Mouse (Mus musculus): ENCODE measurements around the gene Kbtbd6.

The Kbtbd6 gene

GRCm38 (mm10) chr14:79481339-79482151 is 29.9 kb downstream of the Kbtbd6 start, which contains the start of gene Wbp4:
Gene Wbp4, minus strand, starts transcription at chr14:79481520.
- peak; percentile 98 for DNase-seq (ENCODE audit: extremely low spot score, low spot score)

- no peak for DNase-seq (ENCODE audit: extremely low spot score, low spot score)
Observed at GRCm38 (mm10) chr14:79482251-79482661, 30.6 kb downstream of the Kbtbd6 start.

- peak; percentile 20 for DNase-seq (ENCODE audit: extremely low spot score, low spot score)
Observed at GRCm38 (mm10) chr14:79482747-79483355, 31.2 kb downstream of the Kbtbd6 start.

- DNase-seq (ENCODE audit: extremely low spot score, low spot score), result no peak
Observed at GRCm38 (mm10) chr14:79483611-79484120, 32.0 kb downstream of the Kbtbd6 start.

- no peak for DNase-seq (ENCODE audit: extremely low spot score, low spot score)
Observed at GRCm38 (mm10) chr14:79486617-79486992, 35.0 kb downstream of the Kbtbd6 start.

GRCm38 (mm10) chr14:79486993-79487731 is 35.5 kb downstream of the Kbtbd6 start:
- peak; percentile 33 for DNase-seq (ENCODE audit: extremely low spot score, low spot score)

- DNase-seq (ENCODE audit: extremely low spot score, low spot score), result no peak
Observed at GRCm38 (mm10) chr14:79488531-79488930, 36.9 kb downstream of the Kbtbd6 start.

- DNase-seq (ENCODE audit: extremely low spot score, low spot score), result no peak
Observed at GRCm38 (mm10) chr14:79489150-79489549, 37.5 kb downstream of the Kbtbd6 start.

- no peak for DNase-seq (ENCODE audit: extremely low spot score, low spot score)
Observed at GRCm38 (mm10) chr14:79490246-79490645, 38.6 kb downstream of the Kbtbd6 start.

GRCm38 (mm10) chr14:79494349-79494748 is 42.7 kb downstream of the Kbtbd6 start:
- DNase-seq (ENCODE audit: extremely low spot score, low spot score), result no peak

GRCm38 (mm10) chr14:79499326-79499725 is 47.7 kb downstream of the Kbtbd6 start:
- no peak for DNase-seq (ENCODE audit: extremely low spot score, low spot score)

- DNase-seq (ENCODE audit: extremely low spot score, low spot score), result no peak
Observed at GRCm38 (mm10) chr14:79500756-79501155, 49.1 kb downstream of the Kbtbd6 start.

- no peak for DNase-seq (ENCODE audit: extremely low spot score, low spot score)
Observed at GRCm38 (mm10) chr14:79503371-79504075, 51.9 kb downstream of the Kbtbd6 start.
